Mouse (Mus musculus): ENCODE results near the gene Mug2. TPM values are rescaled to one million over a fixed set of nuclear protein-coding genes. Genes with fewer than 3 reads are reported as not detected.

Mug2 gene
- polyA plus RNA-seq (2012; rRNA removed; ENCODE audit: low replicate concordance): 0.10 TPM in 1 of 2 replicates, not detected in the other

GRCm38 (mm10) chr6:122006461-122006860 lies at the start of gene Mug2:
Gene Mug2 (plus strand): TSS chr6:122006761.

Other genes starting within 250 kb of the Mug2 start
- 0.04 and 2.7 TPM in 2 replicates for gene Mug1, start 168.2 kb upstream of the Mug2 start, polyA plus RNA-seq (2012; rRNA removed; ENCODE audit: low replicate concordance)